18 mouse cellular contexts compared by ENCODE assay signal in genomic region chr1:37214144-37214543, GRCm38 (mm10). TPM values are rescaled to one million over a fixed set of nuclear protein-coding genes. Genes with fewer than 3 reads are reported as not detected.
DNase-seq lines count a peak whose midpoint lies in the region; ATAC-seq and TF ChIP-seq lines count a peak whose summit lies in the region.
"Had no signal": no experiment of that assay in that cellular context is flagged by ENCODE, and none has a peak within 500 bp of the region (broad histone marks: within the 10 kb centered on the region; RNA-seq: fewer than 3 reads in every experiment).

TSS of gene Cnga3 (plus strand) at chr1:37214434.

- H3K4me2 ChIP-seq in midbrain, embryonic 13.5 days (replicated peaks), result no peak within 1 kb of the TSS
- H3K4me2 ChIP-seq: embryonic facial prominence, embryonic 12.5 days; forebrain, embryonic 15.5 days; heart, embryonic 13.5 days; hindbrain, embryonic 13.5 days had no signal

- H3K27ac ChIP-seq in midbrain, embryonic 13.5 days, result no peak within 1 kb of the TSS; the same call in 1 of the 2 replicates
- H3K27ac ChIP-seq in midbrain, embryonic 10.5 days (replicated peaks), result no peak within 1 kb of the TSS
- H3K27ac ChIP-seq in MEL (ENCODE audit: control insufficient read depth, low read depth, low read length), result no peak within 1 kb of the TSS
- H3K27ac ChIP-seq: embryonic facial prominence, embryonic 12.5 days; forebrain, embryonic 15.5 days; heart, embryonic 13.5 days; hindbrain, embryonic 13.5 days had no signal

- no peak within 1 kb of the TSS for H3K9ac ChIP-seq in midbrain, embryonic 13.5 days (replicated peaks)
- no peak within 1 kb of the TSS for H3K9ac ChIP-seq in MEL (ENCODE audit: control insufficient read depth, low read depth, low read length, poor library complexity, severe bottlenecking)
- H3K9ac ChIP-seq: embryonic facial prominence, embryonic 12.5 days; forebrain, embryonic 15.5 days; heart, embryonic 13.5 days; hindbrain, embryonic 13.5 days had no signal

- peaks cover 9% of the 10 kb centered on the region for H3K27me3 ChIP-seq in midbrain, embryonic 13.5 days
- H3K27me3 ChIP-seq in midbrain, embryonic 10.5 days (ENCODE audit: low read depth, poor library complexity, severe bottlenecking), result no peaks in the 10 kb centered on the region
- H3K27me3 ChIP-seq in MEL (ENCODE audit: control insufficient read depth in 1 of 2, insufficient read depth in 2 of 2, low read length in 2 of 2), result peaks cover 0 to 3% of the 10 kb centered on the region in 2 experiments; a peak in 2 of 4 replicates
- H3K27me3 ChIP-seq: embryonic facial prominence, embryonic 12.5 days had no signal

- 38% methylated on average over 1 of the region's 1 CpGs for WGBS in midbrain, embryonic 13.5 days
- 73% methylated on average over 1 of the region's 1 CpGs for WGBS in midbrain, embryonic 10.5 days

- H3K36me3 ChIP-seq in midbrain, embryonic 13.5 days, result no peaks in the 10 kb centered on the region
- no peaks in the 10 kb centered on the region for H3K36me3 ChIP-seq in midbrain, embryonic 10.5 days
- no peaks in the 10 kb centered on the region for H3K36me3 ChIP-seq in MEL (ENCODE audit: control insufficient read depth in 1 of 2, insufficient read depth in 2 of 2, low read length in 2 of 2)
- H3K36me3 ChIP-seq: embryonic facial prominence, embryonic 12.5 days; forebrain, embryonic 15.5 days; heart, embryonic 13.5 days; hindbrain, embryonic 13.5 days had no signal

- H3K4me3 ChIP-seq in midbrain, embryonic 13.5 days (replicated peaks), result no peak within 1 kb of the TSS
- H3K4me3 ChIP-seq in midbrain, embryonic 10.5 days, result no peak within 1 kb of the TSS
- no peak within 1 kb of the TSS for H3K4me3 ChIP-seq in MEL (ENCODE audit: control insufficient read depth in 1 of 2, insufficient read depth in 1 of 2, low read depth in 2 of 2, low read length in 2 of 2)
- H3K4me3 ChIP-seq: embryonic facial prominence, embryonic 12.5 days; forebrain, embryonic 15.5 days; heart, embryonic 13.5 days; hindbrain, embryonic 13.5 days had no signal

- no peak for DNase-seq in midbrain, embryonic 10.5 days (ENCODE audit: low spot score)
- DNase-seq in MEL (ENCODE audit: low read depth, low spot score), result peak; percentile 46
- DNase-seq in brain, embryonic 14.5 days (ENCODE audit: low read depth), result peak; percentile 53
- DNase-seq in retina, postnatal 7 days (ENCODE audit: low read depth, low spot score), result peak; percentile 43
- DNase-seq: adrenal gland, postnatal 10 days; cerebellum, adult 11-12 months; cerebellum, adult 9-10 months; cerebellum, postnatal 25 days; gastrocnemius, postnatal 36 days; heart, postnatal 36 days had no signal

- peaks cover 17% of the 10 kb centered on the region for H3K4me1 ChIP-seq in midbrain, embryonic 13.5 days (replicated peaks)
- H3K4me1 ChIP-seq in midbrain, embryonic 10.5 days, result peaks cover 13% of the 10 kb centered on the region
- no peaks in the 10 kb centered on the region for H3K4me1 ChIP-seq in MEL (ENCODE audit: control insufficient read depth in 1 of 2, insufficient read depth in 2 of 2, low read length in 2 of 2)
- H3K4me1 ChIP-seq: embryonic facial prominence, embryonic 12.5 days; heart, embryonic 13.5 days had no signal

- no peak for TF ChIP-seq CTCF in MEL (IDR thresholded peaks at IDR 0.05 in 2 of 3, conservative IDR thresholded peaks at IDR 0.05 in 1 of 3; ENCODE audit: control insufficient read depth in 1 of 3, insufficient read depth in 1 of 3, low read depth in 2 of 3, low read length in 3 of 3, poor library complexity in 1 of 3, severe bottlenecking in 1 of 3)
- TF ChIP-seq CTCF in brain, embryonic 14.5 days (IDR thresholded peaks at IDR 0.05; ENCODE audit: borderline replicate concordance, extremely low read depth, insufficient read depth, insufficient read length), result no peak

- peak; percentile 69; the same call in 1 of the 2 replicates for ATAC-seq in midbrain, embryonic 13.5 days
- ATAC-seq in inflammation-experienced regulatory T-cells, adult 6 months, result no peak
- ATAC-seq: forebrain, embryonic 15.5 days had no signal

- TF ChIP-seq POLR2A in MEL (IDR thresholded peaks at IDR 0.05; ENCODE audit: control insufficient read depth in 1 of 2, insufficient read depth in 1 of 2, low read depth in 1 of 2, low read length in 2 of 2, poor library complexity in 1 of 2), result no peak
- TF ChIP-seq POLR2A in brain, embryonic 14.5 days (IDR thresholded peaks at IDR 0.05; ENCODE audit: borderline replicate concordance, extremely low read depth, insufficient read depth, insufficient read length, poor library complexity, severe bottlenecking), result no peak

- TF ChIP-seq EP300 in MEL (IDR thresholded peaks at IDR 0.05; ENCODE audit: low read depth in 1 of 2, low read length in 2 of 2), result no peak

- no peak for TF ChIP-seq RAD21 in MEL (IDR thresholded peaks at IDR 0.05; ENCODE audit: low read depth, low read length)

- H3K9me3 ChIP-seq in midbrain, embryonic 13.5 days, result no peaks in the 10 kb centered on the region
- H3K9me3 ChIP-seq in midbrain, embryonic 10.5 days (replicated peaks), result no peaks in the 10 kb centered on the region
- H3K9me3 ChIP-seq in MEL (replicated peaks; ENCODE audit: insufficient read depth, low read length), result no peaks in the 10 kb centered on the region
- H3K9me3 ChIP-seq: embryonic facial prominence, embryonic 12.5 days; forebrain, embryonic 15.5 days; heart, embryonic 13.5 days; hindbrain, embryonic 13.5 days had no signal

- no peaks in the 10 kb centered on the region for H3K79me2 ChIP-seq in MEL (ENCODE audit: control insufficient read depth, insufficient read depth, low read length, poor library complexity)

TF ChIP-seq in MEL, 35 proteins besides CTCF, POLR2A, EP300 and RAD21:
- no peak for TF ChIP-seq E2F4 (IDR thresholded peaks at IDR 0.05; ENCODE audit: borderline replicate concordance, low read depth, low read length)
- no peak for TF ChIP-seq RCOR1 (IDR thresholded peaks at IDR 0.05; ENCODE audit: low read depth, low read length)
- TF ChIP-seq POLR2AphosphoS5 (IDR thresholded peaks at IDR 0.05; ENCODE audit: borderline replicate concordance, low read depth, low read length), result no peak

RNA-seq across cellular contexts. Expression of gene Cnga3, which starts in this region (rescaled TPM):
- polyA plus RNA-seq in midbrain, embryonic 13.5 days (2015; fragmentation: Nextera tagmentation; extraction: Ambion mirVana), result 0.15 and 0.16 TPM in 2 replicates
- not detected in 2 replicates for polyA plus RNA-seq in midbrain, embryonic 10.5 days (2016; fragmentation: Nextera tagmentation; extraction: Ambion mirVana)
- 0.04 TPM in 1 of 2 replicates, not detected in the other for total RNA-seq in MEL (2012; rRNA removed)
- polyA plus RNA-seq in MEL (2012; ENCODE audit: insufficient read depth in 1 of 2, insufficient read length in 2 of 2, low read depth in 1 of 2, low replicate concordance in 2 of 2, missing spikeins in 1 of 2), result not detected
- 0.09 and 0.15 TPM in 2 replicates for polyA plus RNA-seq in brain, embryonic 14.5 days (2012; rRNA removed)
- polyA plus RNA-seq in inflammation-experienced regulatory T-cells, adult 6 months (2017; shearing (Covaris generic)), result not detected
- polyA plus RNA-seq: cortical plate, adult 2 months; embryonic facial prominence, embryonic 12.5 days; forebrain, embryonic 11.5 days; heart, embryonic 13.5 days; hindbrain, embryonic 13.5 days had no signal

Comparison
In these comparisons a context has a peak if more than half of its experiments do, and no peak if none do; other contexts are left out.
1. Peak in ATAC-seq in midbrain, embryonic 13.5 days; RNA of the gene not detected or under 1 TPM.
2. Peak in DNase-seq in MEL; RNA of the gene not detected or under 1 TPM.
3. Peak in DNase-seq in brain, embryonic 14.5 days; RNA of the gene not detected or under 1 TPM.